Mouse (Mus musculus) lung, postnatal 0 days (tissue): Measurements from ENCODE around the gene Dclk1.

ENCODE experiments used
- CTCF ChIP-seq: IDR thresholded peaks from 2 replicates; pipeline ENCODE4 v1.5.1; 2016; ENCODE audit warnings: antibody characterized with exemption, mild to moderate bottlenecking
- EP300 ChIP-seq: IDR thresholded peaks from 2 replicates; pipeline ENCODE4 v1.6.1; 2016; ENCODE audit warnings: antibody characterized with exemption, mild to moderate bottlenecking, control low read depth

DNA sequence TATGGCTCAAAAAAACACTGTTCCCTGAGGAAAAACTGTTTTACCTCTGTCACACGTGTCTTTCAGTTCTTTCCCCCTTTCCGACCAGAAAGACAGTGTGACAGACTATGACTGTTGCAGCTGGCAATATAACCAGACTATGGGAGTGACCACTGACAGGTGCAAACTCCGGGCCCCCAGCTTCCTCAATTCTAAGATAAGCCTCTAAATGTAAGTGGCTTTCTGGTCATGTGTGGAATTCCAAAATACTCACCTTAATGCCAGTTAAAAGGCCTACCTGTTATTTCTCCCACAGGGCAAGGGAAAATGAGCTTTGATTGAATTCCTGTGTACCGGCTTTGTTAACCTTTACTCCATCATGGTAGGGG lies 15.0 kb upstream of the Dclk1 start:
- TF ChIP-seq CTCF (no peak), EP300 (no peak)
